Mouse (Mus musculus): ENCODE results near the gene Magi2. TPM values are rescaled to one million over a fixed set of nuclear protein-coding genes. Genes with fewer than 3 reads are reported as not detected.

Gene Magi2
- polyA plus RNA-seq, 1 experiment from 2014 or later = 3.2 TPM

DNA sequence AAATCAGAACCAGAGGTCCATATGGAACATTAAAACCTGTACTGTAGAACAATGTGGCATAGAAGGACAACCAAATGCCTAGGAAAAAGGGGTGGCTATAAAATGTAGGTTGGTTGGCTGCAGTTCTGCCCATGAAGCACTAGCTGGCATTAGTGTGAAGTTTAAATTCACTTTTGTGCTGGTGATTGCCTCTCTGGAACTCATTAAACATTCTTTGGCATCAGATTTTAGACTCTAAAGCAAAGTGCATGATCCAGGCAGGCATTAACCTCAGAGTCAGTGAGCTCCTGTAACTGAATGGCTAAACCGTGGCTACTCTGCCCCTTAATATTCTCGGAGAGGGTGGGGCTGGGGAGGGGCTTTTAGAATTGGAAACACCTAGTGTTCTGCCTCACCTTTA lies 706.4 kb downstream of the Magi2 start:
- no peaks in the 10 kb centered on the region for H3K4me1 ChIP-seq (replicated peaks; ENCODE audit: control insufficient read depth, insufficient read depth, low read length)
- no peaks in the 10 kb centered on the region for H3K36me3 ChIP-seq (ENCODE audit: control insufficient read depth, insufficient read depth, low read length)
- no peak overlapping the region for H3K4me3 ChIP-seq (ENCODE audit: low read depth, low read length)
- H3K27ac ChIP-seq (ENCODE audit: low read depth) = no peak overlapping the region
- ATAC-seq (replicated peaks; ENCODE audit: low FRiP score, low TSS enrichment, low read depth) = no peak
- no peak for DNase-seq (ENCODE audit: low spot score)
- WGBS = 74% methylated on average over 2 of the region's 2 CpGs
- H3K9ac ChIP-seq (ENCODE audit: low read length) = no peak overlapping the region
- no peak overlapping the region for H3K4me2 ChIP-seq (ENCODE audit: low read length)
- no peaks in the 10 kb centered on the region for H3K9me3 ChIP-seq (ENCODE audit: control insufficient read depth, low read length)
- H3K27me3 ChIP-seq (replicated peaks; ENCODE audit: control insufficient read depth, insufficient read depth, low read length) = no peaks in the 10 kb centered on the region

- Histone ChIP-seq H3K4me3 (ENCODE audit: low read depth, low read length) (no peak overlapping the region), H3K27ac (ENCODE audit: low read depth) (no peak overlapping the region), H3K27me3 (replicated peaks; ENCODE audit: control insufficient read depth, insufficient read depth, low read length) (no peaks in the 10 kb centered on the region), H3K9ac (ENCODE audit: low read length) (no peak overlapping the region), H3K36me3 (ENCODE audit: control insufficient read depth, insufficient read depth, low read length) (no peaks in the 10 kb centered on the region), H3K9me3 (ENCODE audit: control insufficient read depth, low read length) (no peaks in the 10 kb centered on the region), H3K4me1 (replicated peaks; ENCODE audit: control insufficient read depth, insufficient read depth, low read length) (no peaks in the 10 kb centered on the region), H3K4me2 (ENCODE audit: low read length) (no peak overlapping the region)
- ATAC-seq (replicated peaks; ENCODE audit: low FRiP score, low TSS enrichment, low read depth) (no peak), DNase-seq (ENCODE audit: low spot score) (no peak)
- 83% methylated on average over 2 of the region's 2 CpGs for WGBS
Measured at GRCm38 (mm10) chr5:19951102-19951501, 724.3 kb downstream of the Magi2 start.

DNA sequence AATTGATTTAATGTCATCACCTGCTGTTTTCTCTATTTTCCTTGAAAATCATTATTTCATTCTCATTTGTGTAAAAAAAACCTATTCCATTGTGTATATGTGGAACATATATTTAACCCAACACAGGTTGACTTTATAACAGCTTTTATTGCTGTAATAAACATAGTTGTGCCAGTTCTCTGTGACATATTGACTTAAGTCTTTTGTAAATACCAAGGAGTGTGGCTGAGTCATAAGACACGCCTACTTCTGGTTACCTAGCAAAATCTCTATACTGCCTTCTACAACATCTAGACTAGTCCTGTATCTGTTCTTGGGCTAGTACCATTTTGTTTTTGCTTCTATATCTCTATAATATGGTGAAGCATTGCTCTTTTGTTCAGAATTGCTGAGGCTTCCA lies 737.3 kb downstream of the Magi2 start:
- no peak overlapping the region for H3K9ac ChIP-seq (ENCODE audit: low read length)
- WGBS = 73% methylated on average over 1 of the region's 1 CpGs

GRCm38 (mm10) chr5:19972736-19973135 lies 745.9 kb downstream of the Magi2 start:
- Histone ChIP-seq H3K4me2 (ENCODE audit: low read length) (no peak overlapping the region), H3K4me3 (ENCODE audit: low read depth, low read length) (no peak overlapping the region), H3K4me1 (replicated peaks; ENCODE audit: control insufficient read depth, insufficient read depth, low read length) (no peaks in the 10 kb centered on the region), H3K27me3 (replicated peaks; ENCODE audit: control insufficient read depth, insufficient read depth, low read length) (no peaks in the 10 kb centered on the region), H3K36me3 (ENCODE audit: control insufficient read depth, insufficient read depth, low read length) (no peaks in the 10 kb centered on the region), H3K9me3 (ENCODE audit: control insufficient read depth, low read length) (no peaks in the 10 kb centered on the region), H3K9ac (ENCODE audit: low read length) (no peak overlapping the region), H3K27ac (ENCODE audit: low read depth) (no peak overlapping the region)
- DNase-seq (ENCODE audit: low spot score) = no peak
- 78% methylated on average over 2 of the region's 2 CpGs for WGBS
- ATAC-seq (replicated peaks; ENCODE audit: low FRiP score, low TSS enrichment, low read depth) = no peak

More for the DNA sequence above, 737.3 kb downstream of the Magi2 start:
- peak; percentile 77 for ATAC-seq (replicated peaks; ENCODE audit: low FRiP score, low TSS enrichment, low read depth)
- DNase-seq (ENCODE audit: low spot score) = no peak
- Histone ChIP-seq H3K4me1 (replicated peaks; ENCODE audit: control insufficient read depth, insufficient read depth, low read length) (no peaks in the 10 kb centered on the region), H3K4me2 (ENCODE audit: low read length) (no peak overlapping the region), H3K9me3 (ENCODE audit: control insufficient read depth, low read length) (no peaks in the 10 kb centered on the region), H3K27me3 (replicated peaks; ENCODE audit: control insufficient read depth, insufficient read depth, low read length) (no peaks in the 10 kb centered on the region), H3K27ac (ENCODE audit: low read depth) (no peak overlapping the region), H3K36me3 (ENCODE audit: control insufficient read depth, insufficient read depth, low read length) (no peaks in the 10 kb centered on the region), H3K4me3 (ENCODE audit: low read depth, low read length) (no peak overlapping the region)

DNA sequence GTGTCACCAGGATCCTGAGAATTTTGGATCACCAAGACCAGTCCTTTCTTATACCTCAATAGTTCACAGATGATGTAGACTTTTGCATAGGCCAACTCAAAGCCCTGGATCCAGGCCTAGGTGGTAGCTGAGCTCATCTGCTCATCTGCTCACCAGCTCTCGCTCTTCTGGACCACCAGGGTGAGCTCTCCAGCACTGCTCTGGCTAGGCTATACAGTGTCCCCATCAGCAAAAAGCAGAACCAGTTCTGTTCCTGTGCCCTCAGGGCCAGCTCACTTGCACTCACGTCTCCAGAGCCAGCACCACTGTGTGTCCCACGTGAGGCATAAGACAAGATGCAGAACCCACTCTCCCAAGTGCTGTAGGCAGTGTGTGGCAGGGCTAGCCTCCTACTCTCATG lies 747.0 kb downstream of the Magi2 start:
- ATAC-seq (replicated peaks; ENCODE audit: low FRiP score, low TSS enrichment, low read depth) (no peak), DNase-seq (ENCODE audit: low spot score) (no peak)
- Histone ChIP-seq H3K27ac (ENCODE audit: low read depth) (no peak overlapping the region), H3K4me3 (ENCODE audit: low read depth, low read length) (no peak overlapping the region), H3K9ac (ENCODE audit: low read length) (no peak overlapping the region), H3K9me3 (ENCODE audit: control insufficient read depth, low read length) (no peaks in the 10 kb centered on the region), H3K4me1 (replicated peaks; ENCODE audit: control insufficient read depth, insufficient read depth, low read length) (no peaks in the 10 kb centered on the region), H3K27me3 (replicated peaks; ENCODE audit: control insufficient read depth, insufficient read depth, low read length) (no peaks in the 10 kb centered on the region), H3K4me2 (ENCODE audit: low read length) (no peak overlapping the region), H3K36me3 (ENCODE audit: control insufficient read depth, insufficient read depth, low read length) (no peaks in the 10 kb centered on the region)
- 89% methylated on average over 3 of the region's 3 CpGs for WGBS

DNA sequence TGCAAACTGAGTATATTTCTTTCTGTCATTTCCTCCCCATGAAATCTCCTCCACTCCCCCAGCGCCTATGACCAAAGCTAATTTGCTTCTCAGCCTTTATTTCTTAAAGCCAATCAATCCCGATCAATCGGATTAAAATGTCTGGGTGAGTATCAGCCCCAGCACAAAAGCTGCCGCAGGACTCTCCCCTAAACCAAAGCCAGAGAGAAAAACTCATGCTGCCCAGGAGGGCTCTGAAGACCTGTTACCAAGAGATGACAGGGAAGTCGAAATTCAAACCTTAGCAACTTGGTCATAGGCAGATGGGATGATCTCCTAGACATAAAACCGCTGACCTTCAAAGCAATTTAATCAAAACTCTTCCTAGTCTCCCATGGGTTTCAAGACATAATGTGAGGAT lies 754.7 kb downstream of the Magi2 start:
- no peak overlapping the region for H3K4me2 ChIP-seq (ENCODE audit: low read length)
- WGBS = 88% methylated on average over 6 of the region's 6 CpGs
- H3K36me3 ChIP-seq (ENCODE audit: control insufficient read depth, insufficient read depth, low read length) = no peaks in the 10 kb centered on the region
- H3K4me1 ChIP-seq (replicated peaks; ENCODE audit: control insufficient read depth, insufficient read depth, low read length) = no peaks in the 10 kb centered on the region
- no peak for DNase-seq (ENCODE audit: low spot score)
- no peak overlapping the region for H3K9ac ChIP-seq (ENCODE audit: low read length)
- H3K4me3 ChIP-seq (ENCODE audit: low read depth, low read length) = no peak overlapping the region
- H3K27me3 ChIP-seq (replicated peaks; ENCODE audit: control insufficient read depth, insufficient read depth, low read length) = no peaks in the 10 kb centered on the region
- H3K9me3 ChIP-seq (ENCODE audit: control insufficient read depth, low read length) = no peaks in the 10 kb centered on the region
- H3K27ac ChIP-seq (ENCODE audit: low read depth) = no peak overlapping the region
- ATAC-seq (replicated peaks; ENCODE audit: low FRiP score, low TSS enrichment, low read depth) = no peak

DNA sequence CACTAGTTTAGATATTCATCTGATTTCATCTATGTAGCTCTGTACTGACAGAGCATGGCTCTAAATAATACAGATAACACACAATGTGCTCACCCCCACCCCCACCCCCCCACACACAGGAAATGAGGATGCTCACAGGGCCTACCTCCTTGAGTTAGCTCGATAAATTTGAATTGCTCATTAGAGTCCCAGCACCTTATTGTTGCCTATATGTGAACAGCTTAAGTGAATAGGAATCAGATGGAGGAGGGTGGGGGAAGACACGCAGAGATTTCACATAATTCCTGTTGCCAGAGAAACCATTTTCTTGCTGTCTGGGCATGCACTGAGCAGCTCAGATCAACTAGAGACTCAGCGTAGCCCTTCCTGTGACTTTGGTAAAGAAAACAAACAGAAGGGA lies 755.2 kb downstream of the Magi2 start:
- ATAC-seq (replicated peaks; ENCODE audit: low FRiP score, low TSS enrichment, low read depth) = no peak
- no peak overlapping the region for H3K27ac ChIP-seq (ENCODE audit: low read depth)
- 76% methylated on average over 3 of the region's 3 CpGs for WGBS

GRCm38 (mm10) chr5:19999486-19999885 lies 772.6 kb downstream of the Magi2 start:
- H3K4me1 ChIP-seq (replicated peaks; ENCODE audit: control insufficient read depth, insufficient read depth, low read length) = no peaks in the 10 kb centered on the region
- no peak overlapping the region for H3K4me3 ChIP-seq (ENCODE audit: low read depth, low read length)
- WGBS = 69% methylated on average over 6 of the region's 6 CpGs
- no peak overlapping the region for H3K27ac ChIP-seq (ENCODE audit: low read depth)
- H3K4me2 ChIP-seq (ENCODE audit: low read length) = no peak overlapping the region
- ATAC-seq (replicated peaks; ENCODE audit: low FRiP score, low TSS enrichment, low read depth) = no peak
- no peaks in the 10 kb centered on the region for H3K27me3 ChIP-seq (replicated peaks; ENCODE audit: control insufficient read depth, insufficient read depth, low read length)
- no peaks in the 10 kb centered on the region for H3K9me3 ChIP-seq (ENCODE audit: control insufficient read depth, low read length)
- no peak for DNase-seq (ENCODE audit: low spot score)
- no peak overlapping the region for H3K9ac ChIP-seq (ENCODE audit: low read length)
- H3K36me3 ChIP-seq (ENCODE audit: control insufficient read depth, insufficient read depth, low read length) = no peaks in the 10 kb centered on the region

More for the DNA sequence above, 755.2 kb downstream of the Magi2 start:
- Histone ChIP-seq H3K4me1 (replicated peaks; ENCODE audit: control insufficient read depth, insufficient read depth, low read length) (no peaks in the 10 kb centered on the region), H3K9me3 (ENCODE audit: control insufficient read depth, low read length) (no peaks in the 10 kb centered on the region), H3K36me3 (ENCODE audit: control insufficient read depth, insufficient read depth, low read length) (no peaks in the 10 kb centered on the region), H3K9ac (ENCODE audit: low read length) (no peak overlapping the region), H3K4me3 (ENCODE audit: low read depth, low read length) (no peak overlapping the region), H3K4me2 (ENCODE audit: low read length) (no peak overlapping the region), H3K27me3 (replicated peaks; ENCODE audit: control insufficient read depth, insufficient read depth, low read length) (no peaks in the 10 kb centered on the region)
- no peak for DNase-seq (ENCODE audit: low spot score)

DNA sequence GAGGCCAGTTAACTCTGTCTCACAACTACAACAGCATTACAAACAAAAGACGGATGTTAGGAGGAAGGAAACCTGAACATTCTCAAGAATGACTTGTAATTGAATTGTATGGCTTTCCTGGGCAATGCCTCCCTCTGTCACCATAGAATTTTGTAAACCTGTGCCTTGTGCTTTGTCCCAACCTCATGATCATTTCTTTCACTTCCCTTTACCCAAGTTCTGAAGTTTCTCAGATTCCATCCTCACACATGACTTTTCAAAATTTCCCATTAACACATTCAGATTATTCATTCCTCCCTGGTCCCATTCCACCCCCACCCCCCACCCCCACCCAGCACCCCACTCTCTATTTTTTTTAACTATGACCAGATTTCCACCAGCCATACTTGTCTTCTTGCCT lies 773.1 kb downstream of the Magi2 start:
- H3K4me3 ChIP-seq (ENCODE audit: low read depth, low read length) = no peak overlapping the region
- H3K27ac ChIP-seq (ENCODE audit: low read depth) = no peak overlapping the region
- no peak for DNase-seq (ENCODE audit: low spot score)

More for the DNA sequence above, 773.1 kb downstream of the Magi2 start:
- Histone ChIP-seq H3K9ac (ENCODE audit: low read length) (no peak overlapping the region), H3K36me3 (ENCODE audit: control insufficient read depth, insufficient read depth, low read length) (no peaks in the 10 kb centered on the region), H3K4me1 (replicated peaks; ENCODE audit: control insufficient read depth, insufficient read depth, low read length) (no peaks in the 10 kb centered on the region), H3K9me3 (ENCODE audit: control insufficient read depth, low read length) (no peaks in the 10 kb centered on the region), H3K4me2 (ENCODE audit: low read length) (no peak overlapping the region), H3K27me3 (replicated peaks; ENCODE audit: control insufficient read depth, insufficient read depth, low read length) (no peaks in the 10 kb centered on the region)
- 67% methylated on average over 1 of the region's 1 CpGs for WGBS
- ATAC-seq (replicated peaks; ENCODE audit: low FRiP score, low TSS enrichment, low read depth) = no peak
